Mouse (Mus musculus) layer of hippocampus, adult 9-11 months (tissue): ENCODE results near the gene Oxtr.

Experiments used
- DNase-seq: peaks from one replicate; pipeline ENCODE4 v3.0.0; 2022

Gene Oxtr

DNA sequence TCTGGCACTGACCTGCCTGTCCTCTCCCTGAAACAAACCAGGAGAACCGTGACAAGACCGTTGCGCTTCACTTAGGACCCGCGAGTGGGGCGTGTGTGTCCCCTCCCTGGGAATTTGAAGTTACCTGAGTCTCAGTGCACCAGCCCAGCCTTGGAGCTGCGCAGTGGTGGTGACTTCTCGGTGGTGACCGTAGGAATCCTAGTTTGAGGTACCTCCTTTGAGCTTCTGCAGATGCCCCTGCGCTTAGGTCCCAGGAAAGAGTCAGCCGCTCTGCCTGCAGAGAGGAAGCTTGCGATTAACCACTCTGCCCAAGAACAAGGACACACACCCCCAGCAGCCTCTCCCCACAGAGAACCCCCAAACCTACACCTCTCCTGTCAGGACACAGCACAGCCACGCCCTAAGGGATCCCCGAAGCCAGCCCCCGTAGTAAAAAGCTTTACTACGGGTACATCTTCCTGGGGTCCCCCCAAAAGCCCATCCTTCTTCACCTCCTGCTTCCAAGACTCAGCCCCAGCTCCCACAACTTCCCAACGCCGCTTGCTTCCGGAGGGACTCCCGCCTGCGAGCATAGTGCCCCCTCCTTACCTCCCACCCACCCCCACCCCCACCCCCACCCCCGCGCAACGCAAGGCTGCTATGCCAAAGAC is at the start of gene Oxtr:
Gene Oxtr (minus strand): TSS at position 34 of the 650 bp plus-strand sequence.
- no peak for DNase-seq

DNA sequence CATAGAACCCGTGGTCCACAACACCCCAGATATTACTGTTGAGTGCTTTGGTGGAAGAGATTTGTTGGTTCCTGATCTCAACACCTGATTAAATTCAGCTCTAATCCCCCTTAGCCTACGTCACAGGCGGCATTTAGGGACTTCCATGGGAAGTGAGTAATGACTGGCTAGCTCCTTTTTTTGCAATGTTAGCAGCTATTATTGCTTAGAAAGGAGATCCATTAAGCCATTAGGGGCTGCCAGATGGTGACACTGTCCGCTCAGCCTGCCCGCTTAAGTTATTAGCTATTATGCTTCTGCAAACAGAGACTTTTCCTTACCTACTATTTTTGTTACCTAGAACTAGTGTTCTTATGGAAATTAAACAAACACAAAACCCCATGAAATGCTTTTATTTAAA is 35.7 kb upstream of the Oxtr start:
- DNase-seq = no peak

DNA sequence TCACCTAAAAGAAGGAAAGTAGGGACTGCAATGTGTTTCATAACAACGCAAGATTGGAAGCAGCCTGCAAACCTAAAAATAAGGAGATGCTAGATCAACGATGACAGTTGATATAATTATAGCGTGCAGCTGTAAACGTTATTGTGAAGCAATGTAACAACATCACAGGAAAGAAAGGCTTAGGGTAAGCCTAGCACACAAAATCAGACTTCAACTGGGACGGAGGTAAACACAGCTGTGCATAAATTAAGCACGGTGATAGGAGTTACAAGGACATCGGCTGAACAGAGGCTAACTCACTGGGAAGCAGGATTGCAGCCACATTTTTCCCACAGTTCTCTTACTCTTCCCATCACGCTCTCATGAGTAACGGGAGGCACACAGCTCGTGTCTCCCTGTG is 34.7 kb upstream of the Oxtr start:
- no peak for DNase-seq

DNA sequence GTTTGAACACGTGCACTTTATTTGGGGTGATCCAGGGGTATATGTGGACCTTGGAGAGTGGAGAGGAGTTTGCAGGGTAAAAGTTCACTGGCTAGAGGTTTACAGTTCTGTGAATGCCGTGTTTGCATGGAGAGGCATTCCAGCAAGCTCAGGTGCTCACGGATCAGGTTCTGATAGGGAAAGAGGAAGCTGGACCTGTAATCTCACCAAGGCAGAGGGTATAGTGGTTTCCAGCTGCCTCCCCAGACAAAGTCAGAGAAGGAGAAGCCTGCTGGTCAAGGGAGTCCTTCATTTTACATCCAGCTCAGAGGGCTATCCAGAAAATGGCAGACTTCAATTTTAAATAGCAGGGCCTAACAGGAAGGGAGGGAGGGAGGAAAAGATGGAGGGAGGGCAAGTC is 28.2 kb upstream of the Oxtr start:
- DNase-seq = no peak

DNA sequence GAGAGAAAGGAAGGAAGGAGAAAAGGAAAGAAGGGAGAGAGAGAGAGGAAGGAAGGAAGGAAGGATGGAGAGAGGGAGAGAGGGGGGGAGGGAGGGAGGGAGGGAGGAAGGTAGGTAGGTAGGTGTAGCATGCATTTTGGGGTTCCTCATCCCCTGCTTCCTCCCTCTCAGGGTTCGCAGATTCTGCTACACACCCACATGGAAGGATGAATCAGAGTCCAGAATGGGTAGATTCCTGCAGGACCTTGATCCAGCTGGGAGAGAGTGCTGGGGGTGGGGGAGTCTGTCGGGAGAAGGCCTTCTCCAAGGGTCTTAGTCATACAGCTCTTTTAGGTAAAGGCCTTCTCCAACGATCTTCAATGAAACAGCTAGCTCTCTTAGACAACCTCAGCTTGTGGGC is 27.8 kb upstream of the Oxtr start:
- DNase-seq = no peak

DNA sequence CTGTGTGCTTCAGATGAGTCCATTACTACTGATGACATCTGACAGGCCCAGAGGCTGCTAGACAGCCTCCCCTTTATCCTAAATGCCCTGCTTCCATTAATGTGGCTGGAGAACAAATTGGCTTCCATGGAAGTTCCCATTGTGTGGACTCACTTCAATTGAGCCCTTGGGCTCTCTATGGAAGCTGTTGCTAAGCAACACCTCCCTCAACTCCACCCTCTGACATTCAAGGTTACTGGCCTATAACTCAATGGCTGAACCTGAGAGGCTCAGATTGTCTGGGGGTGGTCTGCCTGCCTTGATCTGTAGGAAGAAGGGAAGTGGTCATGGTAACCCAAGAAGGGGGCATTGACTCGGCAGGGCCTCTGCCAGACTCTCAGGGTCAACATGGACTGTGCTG is 26.8 kb upstream of the Oxtr start:
- no peak for DNase-seq

DNA sequence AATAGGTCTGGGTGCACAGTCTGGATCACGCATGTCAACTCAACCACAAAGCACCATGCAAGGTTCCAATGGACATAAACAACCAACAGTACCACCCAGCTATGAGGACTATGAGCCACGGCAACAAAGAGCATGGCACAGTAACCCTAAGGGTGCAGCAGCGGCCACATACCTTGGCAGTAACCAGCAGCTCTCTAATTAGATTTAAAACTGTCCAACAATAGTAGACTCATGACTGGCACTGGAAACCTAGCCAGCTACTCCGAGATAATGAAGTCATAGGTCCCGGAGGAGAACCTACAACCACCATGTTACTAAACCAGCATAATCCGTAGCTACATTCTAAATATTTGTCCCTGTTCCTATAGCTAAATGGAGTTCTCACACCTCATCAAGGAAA is 24.8 kb upstream of the Oxtr start:
- DNase-seq = no peak

DNA sequence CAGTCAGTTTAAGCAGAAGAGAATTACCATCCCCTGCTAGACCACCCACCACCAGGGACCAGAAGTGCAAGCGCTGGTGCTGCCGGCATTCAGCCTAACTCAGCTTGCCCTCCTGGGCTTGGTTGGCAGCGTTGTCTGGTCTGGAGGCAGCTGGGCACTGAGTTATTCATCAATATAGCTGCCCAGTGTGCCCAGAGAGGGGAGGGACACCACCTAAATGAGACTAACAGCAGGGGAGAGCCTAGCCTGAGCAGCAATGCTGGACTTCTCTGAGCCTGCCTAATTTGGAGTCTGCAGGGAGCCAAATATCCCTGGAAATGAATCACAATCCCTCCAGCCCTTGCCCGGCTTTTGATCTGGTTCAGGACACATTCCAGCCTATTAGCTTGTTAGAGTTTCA is 20.6 kb upstream of the Oxtr start:
- DNase-seq = peak; percentile 52

DNA sequence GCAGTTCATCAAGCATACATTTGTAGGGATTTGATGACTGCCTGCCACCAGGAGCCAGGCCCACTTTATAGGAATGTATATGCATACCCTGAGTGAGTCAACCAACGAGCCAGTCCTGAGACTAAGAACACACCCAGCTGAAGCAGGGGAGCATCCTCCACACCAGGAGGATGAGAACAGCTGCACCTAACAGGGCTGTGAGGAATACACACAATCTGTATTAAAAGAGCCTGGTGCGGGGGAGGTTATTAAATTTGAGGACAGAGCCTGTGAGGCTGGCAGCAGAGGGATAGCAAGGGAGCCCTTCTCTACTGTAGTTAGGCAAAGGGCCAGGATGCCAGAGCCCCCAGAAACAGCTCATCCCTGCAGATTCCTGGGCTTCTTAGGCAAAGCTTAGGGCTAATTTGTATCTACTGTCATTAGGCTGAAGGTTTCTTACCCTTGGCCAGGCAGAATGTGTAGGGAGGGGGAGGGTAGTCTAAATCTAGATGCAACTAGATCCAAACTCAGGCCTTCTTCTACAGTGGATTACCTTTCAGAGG is 19.9 kb upstream of the Oxtr start:
- peak; percentile 36 for DNase-seq

DNA sequence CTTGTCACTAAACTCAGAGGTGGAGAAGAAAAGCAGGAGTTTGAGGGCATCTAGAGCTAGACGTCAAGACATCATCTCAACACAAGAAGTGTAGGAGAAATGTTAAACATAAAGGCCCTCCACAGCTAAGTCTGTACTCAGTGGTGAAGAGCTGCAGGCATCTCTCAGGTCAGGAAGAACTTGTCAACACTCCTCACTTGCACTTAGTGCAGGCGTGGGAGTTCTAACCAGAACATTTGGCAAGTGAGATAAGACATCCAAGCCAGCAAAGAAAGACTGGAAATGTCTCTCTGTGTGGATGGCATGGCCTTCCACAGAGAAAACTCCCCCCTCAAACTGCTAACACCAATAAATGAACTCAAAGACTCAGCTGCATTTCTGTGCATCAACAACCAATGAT is 17.9 kb upstream of the Oxtr start:
- no peak for DNase-seq

DNA sequence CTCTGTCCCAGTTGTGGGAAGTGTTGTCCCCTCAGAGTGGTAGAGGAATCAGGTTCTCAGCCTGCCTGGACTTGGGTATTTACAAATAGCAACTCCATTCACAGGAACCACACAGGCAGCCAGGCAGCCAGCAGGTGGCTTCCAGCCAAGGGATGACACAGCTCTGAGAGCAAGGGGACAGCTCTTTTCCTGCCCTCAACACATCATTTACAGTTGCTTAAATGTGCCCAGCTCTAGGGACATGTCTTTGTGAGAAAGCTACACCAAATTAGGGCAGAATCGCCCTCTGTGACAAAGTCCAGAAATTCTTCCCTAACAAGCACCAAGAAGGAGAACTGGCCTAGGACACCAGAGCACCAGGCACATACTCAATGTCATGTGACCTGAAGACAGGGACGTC is 11.4 kb upstream of the Oxtr start:
- DNase-seq = no peak

DNA sequence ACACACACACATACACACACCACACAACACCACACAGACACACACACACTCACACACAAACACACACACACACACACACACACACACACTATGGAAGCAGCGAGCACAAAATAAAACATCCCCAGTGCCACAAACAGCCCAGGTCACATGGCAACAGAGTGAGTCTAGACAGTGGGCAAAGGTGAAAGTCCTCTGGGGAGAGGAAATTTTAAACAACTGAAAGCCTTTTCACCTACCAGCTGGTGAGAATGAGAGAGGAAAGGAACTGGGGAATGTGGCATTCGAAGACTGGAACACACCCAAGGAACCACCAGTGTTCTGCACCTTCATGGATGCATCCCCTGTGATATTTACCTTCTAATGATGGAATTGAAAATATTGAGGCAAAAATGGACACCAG is 9.7 kb upstream of the Oxtr start:
- DNase-seq = no peak

DNA sequence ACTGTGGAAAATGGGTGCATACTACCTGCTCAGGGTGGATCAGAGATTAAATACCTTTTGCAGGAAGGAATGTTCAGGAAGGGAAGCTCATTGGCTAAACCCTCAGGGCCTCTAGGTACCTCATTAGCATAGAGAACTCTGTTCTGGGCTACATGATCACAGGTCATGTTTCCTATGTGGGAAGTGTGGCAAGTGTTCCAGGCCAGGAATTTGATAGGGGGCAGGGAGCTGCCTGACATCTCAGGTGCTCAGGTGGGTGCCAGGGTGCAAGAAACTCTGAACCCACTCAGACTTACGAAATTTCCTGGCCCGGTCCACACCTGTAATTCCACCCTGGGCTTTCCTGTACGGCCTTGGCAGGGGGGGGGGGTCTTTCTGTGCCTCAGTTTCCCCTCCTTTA is 9.0 kb upstream of the Oxtr start:
- DNase-seq = no peak

DNA sequence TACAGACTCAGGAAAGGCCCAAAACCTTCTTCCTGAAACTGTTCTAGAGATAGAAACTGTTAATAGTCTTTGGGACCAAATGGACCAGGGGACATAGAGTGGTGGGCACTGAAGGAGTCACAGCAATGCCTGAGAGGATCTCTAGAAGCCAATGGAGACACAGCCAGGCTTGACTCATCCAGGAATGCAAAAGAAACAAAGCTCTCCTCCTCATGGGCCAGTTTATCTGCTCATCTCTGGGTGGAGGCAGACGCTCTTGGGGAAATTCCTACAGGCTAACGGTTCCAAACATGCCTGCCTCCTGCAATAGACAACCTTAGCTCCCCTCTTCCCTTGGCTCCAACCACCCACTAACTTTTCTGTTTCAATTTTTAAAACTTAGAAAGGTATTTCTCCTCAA is 7.7 kb upstream of the Oxtr start:
- no peak for DNase-seq

DNA sequence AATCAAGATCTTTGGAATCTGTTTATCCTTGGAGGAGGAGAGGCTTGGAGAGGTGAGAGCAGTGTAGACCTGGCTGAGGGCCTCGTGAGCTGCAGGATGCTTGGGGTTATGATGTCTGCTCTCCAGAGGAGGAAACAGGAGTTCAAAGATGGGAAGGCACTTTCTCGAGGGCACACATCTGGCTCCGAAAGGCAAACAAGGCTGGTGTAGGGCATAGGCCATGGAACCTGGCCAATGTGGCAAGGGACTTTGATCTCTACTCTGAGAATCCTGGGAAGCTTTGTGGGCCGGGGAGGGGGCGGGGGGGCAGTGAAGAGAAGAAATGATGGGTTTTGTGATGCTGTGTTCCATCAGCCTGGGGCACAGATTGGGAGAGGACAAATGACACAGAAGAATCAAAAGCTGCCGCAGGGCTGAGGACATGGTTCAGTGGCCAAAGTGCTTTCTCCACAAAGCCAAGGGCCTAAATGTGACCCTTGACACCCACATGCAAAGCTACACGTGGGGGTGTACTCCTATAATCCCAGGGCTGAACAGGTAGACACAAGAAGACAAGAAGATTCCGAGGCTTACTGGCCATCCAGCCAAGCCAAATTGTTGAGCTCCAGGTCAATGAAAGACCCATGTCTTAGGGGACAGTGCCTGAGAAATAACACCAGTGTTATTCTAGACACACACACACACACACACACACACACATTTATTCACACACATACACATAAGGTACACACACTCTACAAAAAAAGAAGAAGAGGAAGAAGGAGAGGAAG is 6.7 kb upstream of the Oxtr start:
- DNase-seq = no peak

DNA sequence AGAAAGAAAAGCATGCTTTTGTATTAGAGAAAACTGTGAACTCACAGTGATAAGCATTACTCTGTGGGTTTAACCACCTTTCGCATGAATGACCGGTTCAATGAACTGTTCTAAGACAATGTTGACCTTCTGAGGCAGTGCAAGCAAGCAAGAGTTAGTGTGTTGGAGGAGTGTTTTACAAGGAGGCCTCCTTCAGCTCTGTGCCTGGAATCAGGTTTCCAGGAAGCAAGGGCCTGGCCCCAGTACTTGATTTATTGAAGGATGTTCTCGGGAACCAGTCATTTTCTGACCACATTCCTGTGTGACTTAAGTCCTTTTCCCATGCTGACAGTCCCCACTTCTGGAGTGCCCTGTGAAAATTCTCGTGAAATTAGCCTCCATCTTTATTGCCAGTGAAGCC is 5.5 kb upstream of the Oxtr start:
- no peak for DNase-seq

DNA sequence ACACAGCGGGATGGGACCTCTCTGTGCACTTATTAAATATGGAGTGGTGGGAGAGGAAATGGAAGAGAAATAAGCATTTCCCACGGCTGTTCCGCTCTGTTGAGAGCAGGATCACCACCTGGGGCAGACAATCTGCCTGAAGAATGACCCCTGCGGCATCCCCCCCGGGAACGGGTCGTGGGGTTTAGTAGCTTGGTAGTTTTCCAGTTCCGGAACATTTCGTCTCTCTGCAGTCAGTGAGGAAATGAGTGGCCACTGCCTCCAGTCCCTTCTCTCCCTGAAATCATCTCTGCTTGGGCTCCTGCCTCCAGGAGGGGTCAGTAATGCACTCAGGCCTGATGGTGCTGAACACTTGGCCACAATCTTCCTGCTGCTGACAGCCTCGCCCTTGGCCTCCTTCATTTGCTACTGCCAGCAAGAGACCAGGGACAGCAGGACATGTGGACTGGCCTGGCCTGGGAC is 4.9 kb upstream of the Oxtr start:
- DNase-seq = no peak

DNA sequence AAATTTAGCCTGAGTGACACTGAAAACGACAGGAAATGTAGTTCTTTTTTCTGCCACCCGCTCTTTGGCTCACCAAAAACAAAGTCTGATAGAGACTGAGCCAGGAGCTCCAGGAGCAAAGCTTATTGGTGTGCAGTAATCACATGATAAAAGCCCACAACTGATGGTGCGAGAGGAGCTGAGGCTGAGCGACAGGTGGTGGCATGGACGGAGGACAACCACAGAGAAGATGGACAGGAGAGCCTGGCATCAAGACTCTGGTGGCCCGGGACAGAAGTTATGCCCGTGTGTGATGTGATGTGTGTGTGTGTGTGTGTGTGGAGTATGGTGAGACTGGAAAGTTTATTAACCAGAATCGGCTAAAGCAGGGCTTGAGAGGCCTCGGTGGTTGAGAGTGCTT is 3.6 kb upstream of the Oxtr start:
- DNase-seq = no peak

DNA sequence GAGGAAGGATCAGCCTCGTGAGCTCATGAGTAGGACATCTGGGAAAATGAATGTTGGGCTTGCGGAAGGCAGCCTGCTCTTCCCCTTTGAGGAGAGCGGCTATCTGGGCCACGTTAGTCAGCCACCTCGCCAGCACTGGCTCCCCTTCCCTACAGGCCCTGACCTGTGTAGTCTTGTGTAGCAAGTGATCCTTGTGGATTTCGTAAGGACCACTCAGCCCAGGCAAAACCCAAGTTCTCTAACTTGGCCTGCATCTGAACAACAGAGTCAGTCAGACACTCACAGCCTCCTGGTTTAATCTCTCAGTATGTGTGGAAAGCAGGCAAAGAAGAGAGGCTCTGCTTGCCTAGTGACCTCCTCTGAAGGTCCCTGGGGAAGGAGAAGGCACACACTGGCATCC is 2.9 kb upstream of the Oxtr start:
- DNase-seq = no peak

DNA sequence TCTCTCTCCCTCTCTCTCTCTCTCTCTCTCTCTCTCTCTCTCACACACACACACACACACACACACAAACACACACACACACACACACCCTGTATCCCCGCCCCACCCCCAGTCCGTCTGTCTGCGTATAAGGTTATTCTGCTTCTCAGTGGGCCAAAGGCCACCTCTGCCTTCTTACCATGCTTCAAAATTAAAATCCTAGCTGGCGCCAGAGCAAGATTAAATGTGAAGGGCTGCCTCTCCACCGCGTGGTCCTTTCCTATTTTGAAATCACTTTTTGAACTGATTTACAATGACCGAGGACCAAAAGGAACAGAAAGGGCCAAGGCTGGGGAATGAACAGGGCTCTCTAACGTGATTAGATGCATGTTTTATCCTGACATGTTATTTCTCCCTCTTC is 1.8 kb upstream of the Oxtr start:
- DNase-seq = no peak

DNA sequence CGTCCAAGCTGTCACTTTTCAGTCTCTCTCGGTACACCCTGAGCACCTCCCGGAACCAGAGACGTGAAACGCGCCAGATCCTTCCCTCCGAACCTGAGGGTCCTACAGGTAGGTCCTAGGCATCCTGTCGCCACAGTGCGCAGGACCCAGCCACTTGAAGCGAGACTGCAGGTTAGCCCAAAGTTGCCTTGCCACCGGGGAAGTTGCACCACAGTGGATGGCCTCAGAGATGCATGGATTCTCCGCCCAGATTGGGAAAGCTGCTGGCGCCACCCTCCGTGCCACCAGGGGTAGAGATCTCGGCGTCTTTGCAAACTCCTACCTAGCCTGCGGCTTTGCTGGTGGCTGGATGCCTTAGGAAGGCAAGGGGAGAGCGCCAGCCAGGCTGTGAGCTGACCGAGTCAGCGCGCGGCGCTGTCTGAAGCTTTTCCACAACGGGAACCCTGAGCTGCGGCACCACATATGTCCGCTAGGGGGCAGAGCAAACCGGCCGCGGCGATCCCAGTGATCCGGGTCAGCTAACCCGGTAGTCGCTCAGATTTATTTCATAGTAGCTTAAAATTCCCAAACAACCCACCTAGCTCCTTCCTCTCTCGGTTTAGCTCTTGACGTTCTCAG is 991 bp upstream of the Oxtr start:
- DNase-seq = peak; percentile 60

DNA sequence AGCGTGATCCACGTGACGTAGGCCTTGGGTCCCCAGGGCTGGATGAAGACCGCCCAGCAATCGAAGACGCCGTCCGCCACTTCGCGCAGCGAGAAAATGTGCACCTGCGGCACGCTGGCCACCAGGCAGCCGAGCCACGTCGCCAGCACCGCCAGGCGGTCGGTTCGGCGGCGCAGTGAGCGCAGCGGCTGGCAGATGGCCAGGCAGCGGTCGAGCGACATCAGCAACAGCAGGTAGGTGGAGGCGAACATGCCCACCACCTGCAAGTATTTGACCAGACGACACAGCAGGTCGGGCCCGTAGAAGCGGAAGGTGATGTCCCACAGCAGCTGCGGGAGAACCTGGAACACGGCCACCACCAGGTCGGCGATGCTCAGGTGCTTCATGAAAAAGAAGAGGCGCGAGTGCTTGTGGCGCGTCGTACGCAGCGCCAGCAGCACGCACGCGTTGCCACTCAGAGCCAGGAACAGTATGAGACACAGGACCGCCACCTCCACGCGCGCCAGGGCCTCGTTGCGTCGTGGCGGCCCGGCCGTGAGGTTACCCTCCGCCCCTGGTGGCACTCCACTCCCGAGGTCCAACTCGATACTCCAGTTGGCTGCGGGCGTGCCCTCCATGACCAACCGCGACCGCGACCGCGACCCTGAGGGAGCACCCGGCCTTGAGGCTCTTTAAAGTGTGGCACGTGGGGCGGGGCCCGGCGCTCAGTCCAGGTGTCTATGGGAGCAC is 398 bp downstream of the Oxtr start:
- no peak for DNase-seq

DNA sequence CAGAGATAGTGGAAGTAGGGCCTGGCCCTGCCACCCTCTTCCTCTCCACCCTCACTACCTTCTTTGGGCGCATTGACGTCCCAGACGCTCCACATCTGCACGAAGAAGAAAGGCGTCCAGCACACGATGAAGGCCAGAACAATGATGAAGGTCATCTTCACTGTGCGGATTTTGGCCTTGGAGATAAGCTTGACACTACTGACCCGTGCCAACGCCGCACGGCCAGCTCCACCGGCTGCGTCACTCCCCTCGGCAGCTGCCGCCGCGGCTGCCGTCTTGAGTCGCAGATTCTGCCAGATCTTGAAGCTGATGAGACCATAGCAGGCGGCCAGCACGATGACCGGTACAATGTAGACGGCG is 942 bp downstream of the Oxtr start:
- DNase-seq = no peak

DNA sequence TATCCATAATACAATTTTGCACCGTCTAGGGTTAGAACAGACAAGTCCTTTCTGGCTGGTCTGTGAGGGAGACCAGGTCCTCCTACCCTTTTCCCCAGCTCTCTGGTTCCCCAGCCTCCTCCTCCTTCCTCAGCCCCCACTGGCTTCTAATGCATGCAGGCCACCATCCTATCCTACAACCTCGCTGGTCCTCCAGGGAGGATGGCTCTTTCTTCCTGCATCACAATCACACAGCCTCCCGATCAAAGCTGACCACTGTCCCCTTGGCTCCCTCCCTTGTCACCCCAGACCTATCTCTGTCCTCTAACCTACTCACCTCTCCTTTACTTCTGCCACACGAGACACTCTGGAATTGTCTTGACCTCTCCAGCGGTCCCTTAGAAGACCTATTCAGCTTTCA is 1.8 kb downstream of the Oxtr start:
- DNase-seq = no peak
